Mouse (Mus musculus): Measurements from ENCODE around the gene Chd8. TPM values are rescaled to one million over a fixed set of nuclear protein-coding genes. Genes with fewer than 3 reads are reported as not detected.
A peak's percentile ranks its signal among the peaks of the same experiment; 100 is the strongest.

Gene Chd8
- total and polyA plus RNA-seq, 2 experiments from 2014 or later = 26.7 to 88.3 TPM

- WGBS = 90% methylated on average over 5 of the region's 5 CpGs
- Histone ChIP-seq H3K4me3 (ENCODE audit: low read depth, low read length) (no peak overlapping the region), H3K9ac (no peak overlapping the region), H3K4me2 (ENCODE audit: low read depth) (no peak overlapping the region), H3K36me3 (ENCODE audit: insufficient read depth) (peaks cover 85% of the 10 kb centered on the region), H3K27ac (ENCODE audit: low read depth, low read length) (no peak overlapping the region), H3K27me3 (ENCODE audit: insufficient read depth, low read length) (no peaks in the 10 kb centered on the region), H3K9me3 (ENCODE audit: low read length) (no peaks in the 10 kb centered on the region), H3K4me1 (ENCODE audit: insufficient read depth) (no peaks in the 10 kb centered on the region)
- ATAC-seq (no peak), DNase-seq (no peak)
- no peak for TF ChIP-seq CTCF (IDR thresholded peaks at IDR 0.05; ENCODE audit: low read depth)
Measured at GRCm38 (mm10) chr14:52217261-52217660, 40.3 kb downstream of the Chd8 start.

GRCm38 (mm10) chr14:52199412-52199811, 58.2 kb downstream of the Chd8 start:
- Histone ChIP-seq H3K27me3 (ENCODE audit: insufficient read depth, low read length) (no peaks in the 10 kb centered on the region), H3K9me3 (ENCODE audit: low read length) (no peaks in the 10 kb centered on the region), H3K4me2 (ENCODE audit: low read depth) (no peak overlapping the region), H3K36me3 (ENCODE audit: insufficient read depth) (peaks cover 35% of the 10 kb centered on the region), H3K4me3 (ENCODE audit: low read depth, low read length) (no peak overlapping the region), H3K4me1 (ENCODE audit: insufficient read depth) (peaks cover 12% of the 10 kb centered on the region), H3K9ac (no peak overlapping the region), H3K27ac (ENCODE audit: low read depth, low read length) (no peak overlapping the region)
- DNase-seq (no peak), ATAC-seq (no peak)
- TF ChIP-seq CTCF (IDR thresholded peaks at IDR 0.05; ENCODE audit: low read depth) = no peak
- WGBS = 92% methylated on average over 4 of the region's 4 CpGs

- no peak overlapping the region for H3K9ac ChIP-seq
- H3K36me3 ChIP-seq (ENCODE audit: insufficient read depth) = peaks cover 26% of the 10 kb centered on the region
- DNase-seq (no peak), ATAC-seq (no peak)
- peaks cover 12% of the 10 kb centered on the region for H3K4me1 ChIP-seq (ENCODE audit: insufficient read depth)
- no peak for TF ChIP-seq CTCF (IDR thresholded peaks at IDR 0.05; ENCODE audit: low read depth)
- H3K4me2 ChIP-seq (ENCODE audit: low read depth) = peak overlapping the region; percentile 79; the same call in 1 of the 2 replicates
- H3K4me3 ChIP-seq (ENCODE audit: low read depth, low read length) = peak overlapping the region; percentile 98; the same call in 1 of the 2 replicates
- no peaks in the 10 kb centered on the region for H3K9me3 ChIP-seq (ENCODE audit: low read length)
- 8% methylated on average over 3 of the region's 3 CpGs for WGBS
- no peak overlapping the region for H3K27ac ChIP-seq (ENCODE audit: low read depth, low read length)
- no peaks in the 10 kb centered on the region for H3K27me3 ChIP-seq (ENCODE audit: insufficient read depth, low read length)
Measured at GRCm38 (mm10) chr14:52198141-52198540, 59.4 kb downstream of the Chd8 start.

- H3K4me1 ChIP-seq (ENCODE audit: insufficient read depth) = peaks cover 12% of the 10 kb centered on the region
- peak within 1 kb of the TSS; percentile 98 for H3K4me3 ChIP-seq (ENCODE audit: low read depth, low read length)
- H3K9ac ChIP-seq = peak within 1 kb of the TSS; percentile 94
- DNase-seq (peak; percentile 87), ATAC-seq (peak; percentile 98)
- H3K9me3 ChIP-seq (ENCODE audit: low read length) = no peaks in the 10 kb centered on the region
- H3K27ac ChIP-seq (ENCODE audit: low read depth, low read length) = peak within 1 kb of the TSS; percentile 93
- peak within 1 kb of the TSS; percentile 79 for H3K4me2 ChIP-seq (ENCODE audit: low read depth)
- no peaks in the 10 kb centered on the region for H3K27me3 ChIP-seq (ENCODE audit: insufficient read depth, low read length)
- TF ChIP-seq CTCF (IDR thresholded peaks at IDR 0.05; ENCODE audit: low read depth) = no peak
- WGBS = 1% methylated on average over 59 of the region's 59 CpGs
- peaks cover 27% of the 10 kb centered on the region for H3K36me3 ChIP-seq (ENCODE audit: insufficient read depth)
Measured at GRCm38 (mm10) chr14:52197156-52197878, 60.3 kb downstream of the Chd8 start, which contains the start of gene Supt16. Gene Supt16 (minus strand): TSS chr14:52197416.

GRCm38 (mm10) chr14:52196230-52197155, 61.1 kb downstream of the Chd8 start:
- Histone ChIP-seq H3K4me2 (ENCODE audit: low read depth) (peak overlapping the region; percentile 79), H3K4me3 (ENCODE audit: low read depth, low read length) (peak overlapping the region; percentile 98), H3K36me3 (ENCODE audit: insufficient read depth) (peaks cover 26% of the 10 kb centered on the region), H3K9me3 (ENCODE audit: low read length) (no peaks in the 10 kb centered on the region), H3K27ac (ENCODE audit: low read depth, low read length) (peak overlapping the region; percentile 93), H3K9ac (peak overlapping the region; percentile 94), H3K27me3 (ENCODE audit: insufficient read depth, low read length) (no peaks in the 10 kb centered on the region), H3K4me1 (ENCODE audit: insufficient read depth) (peaks cover 12% of the 10 kb centered on the region)
- no peak for TF ChIP-seq CTCF (IDR thresholded peaks at IDR 0.05; ENCODE audit: low read depth)
- under 1% methylated on average over 59 of the region's 59 CpGs for WGBS
- DNase-seq (peak; percentile 9), ATAC-seq (peak; percentile 44)

GRCm38 (mm10) chr14:52195691-52196090, 61.9 kb downstream of the Chd8 start:
- Histone ChIP-seq H3K4me1 (ENCODE audit: insufficient read depth) (peaks cover 12% of the 10 kb centered on the region), H3K36me3 (ENCODE audit: insufficient read depth) (peaks cover 24% of the 10 kb centered on the region), H3K9ac (no peak overlapping the region), H3K27me3 (ENCODE audit: insufficient read depth, low read length) (no peaks in the 10 kb centered on the region), H3K4me2 (ENCODE audit: low read depth) (peak overlapping the region; percentile 79), H3K9me3 (ENCODE audit: low read length) (no peaks in the 10 kb centered on the region), H3K4me3 (ENCODE audit: low read depth, low read length) (peak overlapping the region; percentile 98), H3K27ac (ENCODE audit: low read depth, low read length) (no peak overlapping the region)
- 17% methylated on average over 3 of the region's 3 CpGs for WGBS
- TF ChIP-seq CTCF (IDR thresholded peaks at IDR 0.05; ENCODE audit: low read depth) = peak; percentile 62
- DNase-seq (peak; percentile 39), ATAC-seq (no peak)
